30 mouse cellular contexts compared by ENCODE assay signal in the genomic region with DNA sequence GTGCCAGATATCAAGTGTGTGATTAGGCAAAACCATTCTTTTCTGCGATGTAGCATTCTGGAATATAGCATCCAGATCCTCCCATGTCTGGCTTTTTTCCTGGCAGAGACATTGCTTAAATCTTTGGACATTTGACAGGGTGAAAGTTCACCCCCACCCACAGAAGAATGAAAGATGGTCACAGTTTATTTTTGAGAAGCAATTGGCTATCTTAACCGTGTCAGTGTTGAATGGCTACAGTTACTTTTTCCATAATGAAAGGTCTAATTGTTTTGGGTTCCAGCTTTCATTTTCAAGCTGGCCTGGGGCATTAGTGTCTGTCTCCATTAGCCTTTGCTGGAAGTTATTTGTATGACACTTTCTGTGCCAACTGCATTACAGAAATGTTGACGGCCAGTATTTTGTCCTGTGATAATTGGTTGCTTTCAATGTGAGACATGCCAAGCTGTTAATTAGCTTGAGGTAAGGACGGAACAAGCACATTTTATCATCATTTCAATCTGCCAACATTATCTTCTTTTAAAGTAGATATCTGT. TPM values are rescaled to one million over a fixed set of nuclear protein-coding genes. Genes with fewer than 3 reads are reported as not detected.
DNase-seq lines count a peak whose midpoint lies in the region; ATAC-seq lines count a peak whose summit lies in the region.
"Had no signal": no experiment of that assay in that cellular context is flagged by ENCODE, and none has a peak within 500 bp of the region (broad histone marks: within the 10 kb centered on the region; RNA-seq: fewer than 3 reads in every experiment).

No protein-coding gene starts in this region.

- no peaks in the 10 kb centered on the region for H3K27me3 ChIP-seq in hindbrain, embryonic 16.5 days (replicated peaks; ENCODE audit: control insufficient read depth, insufficient read depth, low read length)
- H3K27me3 ChIP-seq in hindbrain, embryonic 12.5 days, result no peaks in the 10 kb centered on the region
- no peaks in the 10 kb centered on the region for H3K27me3 ChIP-seq in forebrain, embryonic 16.5 days (replicated peaks; ENCODE audit: control insufficient read depth, insufficient read depth, low read length)
- H3K27me3 ChIP-seq: embryonic facial prominence, embryonic 15.5 days; hindbrain, embryonic 13.5 days; liver, embryonic 15.5 days; neural tube, embryonic 13.5 days had no signal

- no peaks in the 10 kb centered on the region for H3K4me1 ChIP-seq in hindbrain, embryonic 16.5 days (ENCODE audit: control insufficient read depth, insufficient read depth, low read depth, low read length)
- H3K4me1 ChIP-seq in hindbrain, embryonic 12.5 days, result no peaks in the 10 kb centered on the region
- H3K4me1 ChIP-seq in forebrain, embryonic 16.5 days (replicated peaks; ENCODE audit: control insufficient read depth, insufficient read depth, low read length), result 0 out of 2 replicates have a peak, but pooled peaks cover 4% of the 10 kb centered on the region
- H3K4me1 ChIP-seq: embryonic facial prominence, embryonic 15.5 days; heart, embryonic 10.5 days; liver, embryonic 15.5 days had no signal

- H3K4me3 ChIP-seq in hindbrain, embryonic 16.5 days (ENCODE audit: low read length), result no peak overlapping the region
- H3K4me3 ChIP-seq in hindbrain, embryonic 12.5 days, result no peak overlapping the region
- H3K4me3 ChIP-seq in forebrain, embryonic 16.5 days (replicated peaks; ENCODE audit: low read length), result no peak overlapping the region
- H3K4me3 ChIP-seq: embryonic facial prominence, embryonic 15.5 days; gastrocnemius, adult 2 months; heart, embryonic 10.5 days; hindbrain, embryonic 13.5 days; liver, embryonic 15.5 days; neural tube, embryonic 13.5 days had no signal

- peak; percentile 50 for ATAC-seq in hindbrain, embryonic 16.5 days
- ATAC-seq in hindbrain, embryonic 12.5 days (ENCODE audit: low FRiP score), result no peak
- ATAC-seq in forebrain, embryonic 16.5 days, result peak; percentile 59
- no peak for ATAC-seq in CD4-positive, CD25-positive, alpha-beta regulatory T cell, adult 4 months
- ATAC-seq: activated CD4-positive, CD25-positive, alpha-beta regulatory T cell, adult 4 months had no signal

- WGBS in hindbrain, embryonic 16.5 days, result 37% methylated on average over 4 of the region's 4 CpGs
- WGBS in hindbrain, embryonic 12.5 days, result 69% methylated on average over 4 of the region's 4 CpGs
- WGBS in forebrain, embryonic 16.5 days, result 25% methylated on average over 4 of the region's 4 CpGs

- H3K9me3 ChIP-seq in hindbrain, embryonic 16.5 days (ENCODE audit: control insufficient read depth, low read length), result no peaks in the 10 kb centered on the region
- H3K9me3 ChIP-seq in hindbrain, embryonic 12.5 days (replicated peaks), result no peaks in the 10 kb centered on the region
- no peaks in the 10 kb centered on the region for H3K9me3 ChIP-seq in forebrain, embryonic 16.5 days (ENCODE audit: control insufficient read depth, low read length)
- H3K9me3 ChIP-seq: embryonic facial prominence, embryonic 15.5 days; heart, embryonic 10.5 days; hindbrain, embryonic 13.5 days; liver, embryonic 15.5 days; neural tube, embryonic 13.5 days had no signal

- no peaks in the 10 kb centered on the region for H3K36me3 ChIP-seq in hindbrain, embryonic 16.5 days (ENCODE audit: control insufficient read depth, insufficient read depth, low read length)
- no peaks in the 10 kb centered on the region for H3K36me3 ChIP-seq in hindbrain, embryonic 12.5 days
- no peaks in the 10 kb centered on the region for H3K36me3 ChIP-seq in forebrain, embryonic 16.5 days (ENCODE audit: control insufficient read depth, insufficient read depth)
- H3K36me3 ChIP-seq: embryonic facial prominence, embryonic 15.5 days; heart, embryonic 10.5 days; hindbrain, embryonic 13.5 days; liver, embryonic 15.5 days; neural tube, embryonic 13.5 days had no signal

- H3K4me2 ChIP-seq in hindbrain, embryonic 16.5 days (ENCODE audit: low read length), result no peak overlapping the region
- no peak overlapping the region for H3K4me2 ChIP-seq in hindbrain, embryonic 12.5 days (replicated peaks)
- H3K4me2 ChIP-seq in forebrain, embryonic 16.5 days (ENCODE audit: low read length), result no peak overlapping the region
- H3K4me2 ChIP-seq: embryonic facial prominence, embryonic 15.5 days; hindbrain, embryonic 13.5 days; liver, embryonic 15.5 days; neural tube, embryonic 13.5 days had no signal

- intact Hi-C loops in left cerebral cortex, postnatal 14 days (cut with DNase I), result no loop called here

- no peak overlapping the region for H3K27ac ChIP-seq in hindbrain, embryonic 16.5 days (ENCODE audit: low read depth, low read length)
- no peak overlapping the region for H3K27ac ChIP-seq in hindbrain, embryonic 12.5 days
- no peak overlapping the region for H3K27ac ChIP-seq in forebrain, embryonic 16.5 days (ENCODE audit: low read length)
- H3K27ac ChIP-seq: embryonic facial prominence, embryonic 15.5 days; gastrocnemius, adult 2 months; heart, embryonic 10.5 days; hindbrain, embryonic 13.5 days; kidney, postnatal 0 days; liver, embryonic 15.5 days; neural tube, embryonic 13.5 days had no signal

- DNase-seq in cerebellum, adult 9-10 months, result peak; percentile 1
- DNase-seq in cerebellum, postnatal 4 days (ENCODE audit: low spot score in 2 of 2), result no peak
- peak; percentile 92 for DNase-seq in Muller cell, postnatal 12 days (ENCODE audit: inconsistent ontology term)
- DNase-seq in left cerebral cortex, postnatal 14 days (ENCODE audit: low spot score in 2 of 2), result no peak
- DNase-seq: adrenal gland, postnatal 14 days; gastrocnemius, adult 2 months; kidney, adult 11 months; lung, postnatal 4 days; right cerebral cortex, postnatal 25 days; thymus, postnatal 36 days had no signal

- H3K9ac ChIP-seq in hindbrain, embryonic 16.5 days (ENCODE audit: low read depth, low read length), result no peak overlapping the region
- H3K9ac ChIP-seq in hindbrain, embryonic 12.5 days, result no peak overlapping the region
- no peak overlapping the region for H3K9ac ChIP-seq in forebrain, embryonic 16.5 days (replicated peaks; ENCODE audit: low read depth, low read length)
- H3K9ac ChIP-seq: embryonic facial prominence, embryonic 15.5 days; hindbrain, embryonic 13.5 days; liver, embryonic 15.5 days; neural tube, embryonic 13.5 days had no signal

RNA-seq across cellular contexts. Expression of a gene that starts 2.2 kb away (rescaled TPM):
- polyA plus RNA-seq in hindbrain, embryonic 16.5 days (2015; fragmentation: Nextera tagmentation; extraction: Ambion mirVana), result not detected in 2 replicates
- polyA plus RNA-seq in hindbrain, embryonic 12.5 days (2016; fragmentation: Nextera tagmentation; extraction: Ambion mirVana), result not detected in 2 replicates
- not detected in 2 replicates for polyA plus RNA-seq in forebrain, embryonic 16.5 days (2015; fragmentation: Nextera tagmentation; extraction: Ambion mirVana)
- polyA plus RNA-seq in CD4-positive, CD25-positive, alpha-beta regulatory T cell, adult 4 months (2017; shearing (Covaris generic)), result not detected
- total RNA-seq in left cerebral cortex, postnatal 14 days (2021), result not detected
- total RNA-seq: adrenal gland, postnatal 14 days; gastrocnemius, adult 2 months; layer of hippocampus, postnatal 14 days; left cerebral cortex, postnatal 10 days had no signal
- polyA plus RNA-seq: activated CD4-positive, CD25-positive, alpha-beta regulatory T cell, adult 4 months; cerebellum, adult 2 months; cortical plate, adult 2 months; embryonic facial prominence, embryonic 15.5 days; gonadal fat pad, adult 2 months; heart, embryonic 10.5 days; heart, postnatal 0 days; hindbrain, embryonic 13.5 days; kidney, postnatal 0 days; limb, embryonic 14.5 days; liver, embryonic 15.5 days; neural tube, embryonic 13.5 days; spleen, adult 2 months; stomach, embryonic 14.5 days had no signal

Comparison
In these comparisons a context has a peak if more than half of its experiments do, and no peak if none do; other contexts are left out.
1. DNase-seq: peak in cerebellum, adult 9-10 months (single experiment) and Muller cell, postnatal 12 days (single experiment); none in cerebellum, postnatal 4 days (0 of 2) and left cerebral cortex, postnatal 14 days (0 of 2).
2. ATAC-seq: peak in hindbrain, embryonic 16.5 days (single experiment) and forebrain, embryonic 16.5 days (single experiment); none in hindbrain, embryonic 12.5 days (single experiment) and CD4-positive, CD25-positive, alpha-beta regulatory T cell, adult 4 months (single experiment).